Mouse (Mus musculus): ENCODE data around the gene Lrrc27. TPM values are rescaled to one million over a fixed set of nuclear protein-coding genes. Genes with fewer than 3 reads are reported as not detected.

The Lrrc27 gene
- polyA plus RNA-seq, 1 experiment from 2014 or later, result 2.6 TPM

- no peak for DNase-seq (ENCODE audit: low spot score)
- H3K4me2 ChIP-seq, result no peak overlapping the region
Observed at GRCm38 (mm10) chr7:139226416-139226815, 13.6 kb downstream of the Lrrc27 start.

GRCm38 (mm10) chr7:139228447-139229171, 15.8 kb downstream of the Lrrc27 start:
- no peak overlapping the region for H3K4me2 ChIP-seq
- H3K27ac ChIP-seq (ENCODE audit: low read depth, low read length), result no peak overlapping the region
- H3K4me1 ChIP-seq (replicated peaks; ENCODE audit: control insufficient read depth, insufficient read depth, low read length), result no peaks in the 10 kb centered on the region
- no peaks in the 10 kb centered on the region for H3K9me3 ChIP-seq (ENCODE audit: control insufficient read depth, low read length)
- H3K27me3 ChIP-seq (replicated peaks; ENCODE audit: control insufficient read depth, insufficient read depth, low read length), result no peaks in the 10 kb centered on the region
- DNase-seq (ENCODE audit: low spot score) (no peak), ATAC-seq (replicated peaks; ENCODE audit: low FRiP score) (no peak)
- H3K4me3 ChIP-seq (ENCODE audit: low read depth, low read length), result no peak overlapping the region
- 45% methylated on average over 6 of the region's 6 CpGs for WGBS
- no peaks in the 10 kb centered on the region for H3K36me3 ChIP-seq (ENCODE audit: control insufficient read depth, insufficient read depth, low read length)
- H3K9ac ChIP-seq (ENCODE audit: low read depth, low read length), result no peak overlapping the region

More at GRCm38 (mm10) chr7:139226416-139226815, 13.6 kb downstream of the Lrrc27 start:
- Histone ChIP-seq H3K4me3 (ENCODE audit: low read depth, low read length) (no peak overlapping the region), H3K4me1 (replicated peaks; ENCODE audit: control insufficient read depth, insufficient read depth, low read length) (no peaks in the 10 kb centered on the region), H3K27me3 (replicated peaks; ENCODE audit: control insufficient read depth, insufficient read depth, low read length) (no peaks in the 10 kb centered on the region), H3K9ac (ENCODE audit: low read depth, low read length) (no peak overlapping the region), H3K9me3 (ENCODE audit: control insufficient read depth, low read length) (no peaks in the 10 kb centered on the region), H3K27ac (ENCODE audit: low read depth, low read length) (no peak overlapping the region), H3K36me3 (ENCODE audit: control insufficient read depth, insufficient read depth, low read length) (no peaks in the 10 kb centered on the region)
- no peak for ATAC-seq (replicated peaks; ENCODE audit: low FRiP score)
- 79% methylated on average over 7 of the region's 7 CpGs for WGBS

DNA sequence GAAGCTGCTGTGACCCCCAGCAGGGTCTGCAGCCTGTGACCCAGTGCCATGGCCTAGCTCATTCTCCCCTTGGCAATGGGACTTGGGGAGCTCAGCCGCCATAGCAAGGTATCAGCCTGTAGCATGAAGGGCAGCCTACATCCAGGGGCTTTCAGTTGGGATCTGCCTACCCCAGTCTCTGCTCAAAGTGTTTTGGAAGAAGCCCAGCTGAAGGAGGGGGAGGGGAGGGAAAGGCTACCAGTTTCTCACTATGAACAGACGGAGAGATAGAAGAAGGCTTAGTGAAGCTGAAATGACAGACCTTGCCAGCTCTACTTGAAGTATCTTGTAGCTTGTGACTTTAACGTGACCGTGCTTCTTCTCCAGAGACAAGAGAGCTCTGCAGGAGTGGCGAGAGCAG, 17.0 kb downstream of the Lrrc27 start:
- H3K4me1 ChIP-seq (replicated peaks; ENCODE audit: control insufficient read depth, insufficient read depth, low read length), result peaks cover 9% of the 10 kb centered on the region
- DNase-seq (ENCODE audit: low spot score) (no peak), ATAC-seq (replicated peaks; ENCODE audit: low FRiP score) (no peak)
- no peak overlapping the region for H3K4me2 ChIP-seq
- no peaks in the 10 kb centered on the region for H3K27me3 ChIP-seq (replicated peaks; ENCODE audit: control insufficient read depth, insufficient read depth, low read length)
- H3K9me3 ChIP-seq (ENCODE audit: control insufficient read depth, low read length), result no peaks in the 10 kb centered on the region
- no peak overlapping the region for H3K27ac ChIP-seq (ENCODE audit: low read depth, low read length)
- H3K4me3 ChIP-seq (ENCODE audit: low read depth, low read length), result no peak overlapping the region
- no peak overlapping the region for H3K9ac ChIP-seq (ENCODE audit: low read depth, low read length)
- H3K36me3 ChIP-seq (ENCODE audit: control insufficient read depth, insufficient read depth, low read length), result no peaks in the 10 kb centered on the region
- 70% methylated on average over 5 of the region's 5 CpGs for WGBS

DNA sequence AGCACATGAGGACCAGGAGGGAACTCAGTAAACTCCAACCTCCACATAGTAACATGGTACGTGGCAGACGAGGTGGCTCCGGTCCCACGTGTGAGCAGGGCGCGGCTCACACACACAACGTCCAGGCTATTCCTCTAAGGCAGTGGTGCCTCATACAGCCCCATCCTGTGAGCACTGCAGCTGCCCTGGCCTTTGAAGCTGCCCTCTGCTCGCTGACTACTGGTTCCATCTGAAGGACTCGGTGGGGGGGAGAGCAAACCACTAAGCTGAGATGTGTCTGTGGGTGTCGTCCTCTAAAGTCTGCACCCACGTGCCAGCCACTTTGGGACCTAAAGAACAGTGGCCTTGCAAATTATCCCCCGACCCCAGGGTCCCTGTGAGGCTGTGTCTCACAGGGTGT, 17.5 kb downstream of the Lrrc27 start:
- Histone ChIP-seq H3K4me1 (replicated peaks; ENCODE audit: control insufficient read depth, insufficient read depth, low read length) (peaks cover 10% of the 10 kb centered on the region), H3K9ac (ENCODE audit: low read depth, low read length) (no peak overlapping the region), H3K27ac (ENCODE audit: low read depth, low read length) (no peak overlapping the region), H3K36me3 (ENCODE audit: control insufficient read depth, insufficient read depth, low read length) (no peaks in the 10 kb centered on the region), H3K9me3 (ENCODE audit: control insufficient read depth, low read length) (no peaks in the 10 kb centered on the region), H3K27me3 (replicated peaks; ENCODE audit: control insufficient read depth, insufficient read depth, low read length) (no peaks in the 10 kb centered on the region), H3K4me3 (ENCODE audit: low read depth, low read length) (no peak overlapping the region), H3K4me2 (no peak overlapping the region)
- ATAC-seq (replicated peaks; ENCODE audit: low FRiP score) (no peak), DNase-seq (ENCODE audit: low spot score) (no peak)
- 72% methylated on average over 12 of the region's 12 CpGs for WGBS

GRCm38 (mm10) chr7:139233714-139234113, 20.9 kb downstream of the Lrrc27 start:
- Histone ChIP-seq H3K27ac (ENCODE audit: low read depth, low read length) (no peak overlapping the region), H3K4me1 (replicated peaks; ENCODE audit: control insufficient read depth, insufficient read depth, low read length) (peaks cover 10% of the 10 kb centered on the region), H3K4me2 (peak overlapping the region; percentile 24; the same call in 1 of the 2 replicates), H3K9me3 (ENCODE audit: control insufficient read depth, low read length) (no peaks in the 10 kb centered on the region), H3K36me3 (ENCODE audit: control insufficient read depth, insufficient read depth, low read length) (no peaks in the 10 kb centered on the region), H3K27me3 (replicated peaks; ENCODE audit: control insufficient read depth, insufficient read depth, low read length) (no peaks in the 10 kb centered on the region), H3K9ac (ENCODE audit: low read depth, low read length) (no peak overlapping the region), H3K4me3 (ENCODE audit: low read depth, low read length) (no peak overlapping the region)
- WGBS, result under 1% methylated on average over 7 of the region's 7 CpGs
- ATAC-seq (replicated peaks; ENCODE audit: low FRiP score) (peak; percentile 71), DNase-seq (ENCODE audit: low spot score) (peak; percentile 66)

DNA sequence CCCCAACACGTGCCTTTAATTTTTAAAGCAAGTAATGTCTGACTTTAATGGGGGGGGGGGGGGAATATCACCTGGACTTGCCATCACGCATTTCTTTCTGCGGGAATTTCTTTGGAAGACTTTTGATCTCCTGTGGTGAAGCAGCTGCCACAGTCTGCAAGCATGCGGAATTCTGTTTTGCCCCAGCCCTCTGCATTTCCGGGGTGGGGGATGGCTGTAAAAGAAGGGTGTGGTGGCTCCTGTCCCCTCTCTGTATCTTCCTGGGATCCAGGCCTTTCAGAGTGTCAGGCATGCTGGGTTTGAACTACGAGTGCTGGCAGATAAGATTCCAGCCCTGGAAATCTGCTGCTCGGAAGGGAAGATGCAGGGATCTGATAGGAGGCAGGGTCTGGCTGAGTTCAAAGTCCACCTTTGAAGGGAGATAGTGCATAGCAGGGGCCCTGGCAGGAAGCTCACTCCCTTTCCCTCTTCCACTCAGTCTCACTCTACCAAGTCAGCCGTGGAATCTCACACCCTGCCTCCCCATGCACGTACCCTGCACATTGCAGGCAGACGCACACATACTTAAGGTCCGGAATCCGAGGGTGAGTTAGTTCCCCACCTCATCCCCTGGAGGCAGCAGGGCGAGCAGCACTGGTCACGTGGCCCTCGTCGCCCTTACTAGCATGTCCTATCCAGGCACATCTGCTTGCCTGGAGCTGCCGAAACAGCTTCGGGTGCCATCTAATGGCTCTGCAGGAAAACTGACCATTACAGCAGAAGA, 21.8 kb downstream of the Lrrc27 start:
- Histone ChIP-seq H3K9me3 (ENCODE audit: control insufficient read depth, low read length) (no peaks in the 10 kb centered on the region), H3K9ac (ENCODE audit: low read depth, low read length) (no peak overlapping the region), H3K4me3 (ENCODE audit: low read depth, low read length) (no peak overlapping the region), H3K36me3 (ENCODE audit: control insufficient read depth, insufficient read depth, low read length) (no peaks in the 10 kb centered on the region), H3K4me2 (peak overlapping the region; percentile 40), H3K27me3 (replicated peaks; ENCODE audit: control insufficient read depth, insufficient read depth, low read length) (no peaks in the 10 kb centered on the region), H3K27ac (ENCODE audit: low read depth, low read length) (no peak overlapping the region; the same call in 1 of the 2 replicates), H3K4me1 (replicated peaks; ENCODE audit: control insufficient read depth, insufficient read depth, low read length) (peaks cover 10% of the 10 kb centered on the region)
- peak; percentile 46 for ATAC-seq (replicated peaks; ENCODE audit: low FRiP score)
- WGBS, result 3% methylated on average over 18 of the region's 18 CpGs
- peak; percentile 63 for DNase-seq (ENCODE audit: low spot score)

GRCm38 (mm10) chr7:139235651-139236358, 23.0 kb downstream of the Lrrc27 start:
- H3K27ac ChIP-seq (ENCODE audit: low read depth, low read length), result no peak overlapping the region
- H3K4me1 ChIP-seq (replicated peaks; ENCODE audit: control insufficient read depth, insufficient read depth, low read length), result peaks cover 12% of the 10 kb centered on the region
- H3K27me3 ChIP-seq (replicated peaks; ENCODE audit: control insufficient read depth, insufficient read depth, low read length), result no peaks in the 10 kb centered on the region
- H3K9ac ChIP-seq (ENCODE audit: low read depth, low read length), result no peak overlapping the region
- no peak overlapping the region for H3K4me3 ChIP-seq (ENCODE audit: low read depth, low read length)
- H3K36me3 ChIP-seq (ENCODE audit: control insufficient read depth, insufficient read depth, low read length), result no peaks in the 10 kb centered on the region
- H3K9me3 ChIP-seq (ENCODE audit: control insufficient read depth, low read length), result no peaks in the 10 kb centered on the region
- H3K4me2 ChIP-seq, result no peak overlapping the region
- no peak for ATAC-seq (replicated peaks; ENCODE audit: low FRiP score)
- no peak for DNase-seq (ENCODE audit: low spot score)
- WGBS, result 82% methylated on average over 12 of the region's 12 CpGs

GRCm38 (mm10) chr7:139239432-139239831, 26.6 kb downstream of the Lrrc27 start:
- H3K4me1 ChIP-seq (replicated peaks; ENCODE audit: control insufficient read depth, insufficient read depth, low read length), result peaks cover 7% of the 10 kb centered on the region
- ATAC-seq (replicated peaks; ENCODE audit: low FRiP score) (no peak), DNase-seq (ENCODE audit: low spot score) (no peak)
- H3K4me2 ChIP-seq, result no peak overlapping the region
- no peaks in the 10 kb centered on the region for H3K27me3 ChIP-seq (replicated peaks; ENCODE audit: control insufficient read depth, insufficient read depth, low read length)
- no peak overlapping the region for H3K4me3 ChIP-seq (ENCODE audit: low read depth, low read length)
- no peak overlapping the region for H3K27ac ChIP-seq (ENCODE audit: low read depth, low read length)
- WGBS, result 56% methylated on average over 3 of the region's 3 CpGs
- no peak overlapping the region for H3K9ac ChIP-seq (ENCODE audit: low read depth, low read length)
- H3K36me3 ChIP-seq (ENCODE audit: control insufficient read depth, insufficient read depth, low read length), result no peaks in the 10 kb centered on the region
- H3K9me3 ChIP-seq (ENCODE audit: control insufficient read depth, low read length), result no peaks in the 10 kb centered on the region
